Mouse (Mus musculus) neural tube, embryonic 13.5 days (tissue): Measurements from ENCODE around the gene Tbcel. TPM values are rescaled to one million over a fixed set of nuclear protein-coding genes. Genes with fewer than 3 reads are reported as not detected.

Experiments used
- ATAC-seq: fragments of 200-750 bp; cut with Nextera tagmentation; 2 replicates; pipeline ENCODE4 v1.8.0; 2017; ENCODE audit warnings: low read depth, mild to moderate bottlenecking, moderate TSS enrichment, moderate library complexity
- H3K27ac ChIP-seq: fragments of 300-500 bp; sonication (generic); replicated peaks from 2 replicates; pipeline ENCODE4 v1.5.1; 2015; ENCODE audit warnings: moderate library complexity, mild to moderate bottlenecking, inconsistent platforms
- H3K27me3 ChIP-seq: fragments of 300-500 bp; sonication (generic); 2 replicates; pipeline ENCODE4 v1.6.1; 2015; ENCODE audit warnings: mild to moderate bottlenecking, inconsistent platforms
- H3K36me3 ChIP-seq: fragments of 300-500 bp; sonication (generic); 2 replicates; pipeline ENCODE4 v1.6.1; 2015; ENCODE audit warnings: mild to moderate bottlenecking, inconsistent platforms
- H3K4me1 ChIP-seq: fragments of 300-500 bp; sonication (generic); replicated peaks from 2 replicates; pipeline ENCODE4 v1.6.1; 2015; ENCODE audit warnings: inconsistent platforms
- H3K4me2 ChIP-seq: fragments of 300-500 bp; sonication (generic); 2 replicates; pipeline ENCODE4 v1.6.1; 2015; ENCODE audit warnings: inconsistent platforms, mild to moderate bottlenecking, moderate library complexity
- H3K4me3 ChIP-seq: fragments of 300-500 bp; sonication (generic); 2 replicates; pipeline ENCODE4 v1.5.1; 2015; ENCODE audit warnings: mild to moderate bottlenecking, inconsistent platforms
- H3K9ac ChIP-seq: fragments of 300-500 bp; sonication (generic); 2 replicates; pipeline ENCODE4 v1.6.1; 2015; ENCODE audit warnings: moderate library complexity, mild to moderate bottlenecking, inconsistent platforms
- H3K9me3 ChIP-seq: fragments of 300-500 bp; sonication (generic); 2 replicates; pipeline ENCODE4 v1.6.1; 2016; ENCODE audit warnings: inconsistent platforms
- WGBS: fragments of 180-500 bp; shearing (Covaris S2); methylation state at CpG from one replicate; pipeline ENCODE4 v1.1.7; 2015; 5-methylcytosine and 5-hydroxymethylcytosine counted together
- polyA plus RNA-seq: library from polyadenylated mRNA; unstranded; fragments of >200 nt; fragmentation: Nextera tagmentation; extraction: Ambion mirVana; gene quantifications from 2 replicates; pipeline ENCODE4 v1.2.1, GENCODE M21; 2015

The Tbcel gene
- polyA plus RNA-seq, 1 experiment from 2014 or later: 4.9 TPM

- Histone ChIP-seq H3K9me3 (no peaks in the 10 kb centered on the region), H3K36me3 (0 out of 2 replicates have a peak, but pooled peaks cover 2% of the 10 kb centered on the region), H3K27me3 (no peaks in the 10 kb centered on the region), H3K4me1 (peaks cover 40% of the 10 kb centered on the region), H3K27ac (no peak overlapping the region), H3K9ac (no peak overlapping the region), H3K4me3 (no peak overlapping the region), H3K4me2 (no peak overlapping the region)
- 92% methylated on average over 7 of the region's 7 CpGs for WGBS
- ATAC-seq: no peak
Measured at GRCm38 (mm10) chr9:42462585-42463219, 44.9 kb downstream of the Tbcel start.

GRCm38 (mm10) chr9:42461390-42462108 is 46.1 kb downstream of the Tbcel start:
- Histone ChIP-seq H3K4me3 (no peak overlapping the region), H3K4me1 (peaks cover 36% of the 10 kb centered on the region), H3K9me3 (no peaks in the 10 kb centered on the region), H3K36me3 (0 out of 2 replicates have a peak, but pooled peaks cover 6% of the 10 kb centered on the region), H3K27ac (no peak overlapping the region), H3K27me3 (no peaks in the 10 kb centered on the region), H3K4me2 (no peak overlapping the region), H3K9ac (no peak overlapping the region)
- 78% methylated on average over 11 of the region's 11 CpGs for WGBS
- no peak for ATAC-seq

GRCm38 (mm10) chr9:42460353-42460752 is 47.3 kb downstream of the Tbcel start:
- no peaks in the 10 kb centered on the region for H3K9me3 ChIP-seq
- H3K4me1 ChIP-seq: peaks cover 36% of the 10 kb centered on the region
- H3K36me3 ChIP-seq: 0 out of 2 replicates have a peak, but pooled peaks cover 6% of the 10 kb centered on the region
- no peaks in the 10 kb centered on the region for H3K27me3 ChIP-seq
- WGBS: 90% methylated on average over 10 of the region's 10 CpGs
- no peak overlapping the region for H3K9ac ChIP-seq
- no peak overlapping the region for H3K4me2 ChIP-seq
- H3K4me3 ChIP-seq: no peak overlapping the region
- no peak for ATAC-seq
- no peak overlapping the region for H3K27ac ChIP-seq

- WGBS: 96% methylated on average over 6 of the region's 6 CpGs
- no peak overlapping the region for H3K9ac ChIP-seq
- H3K4me1 ChIP-seq: peaks cover 39% of the 10 kb centered on the region
- H3K9me3 ChIP-seq: no peaks in the 10 kb centered on the region
- H3K27ac ChIP-seq: no peak overlapping the region
- no peaks in the 10 kb centered on the region for H3K27me3 ChIP-seq
- 0 out of 2 replicates have a peak, but pooled peaks cover 6% of the 10 kb centered on the region for H3K36me3 ChIP-seq
- H3K4me2 ChIP-seq: no peak overlapping the region
- no peak overlapping the region for H3K4me3 ChIP-seq
- ATAC-seq: no peak
Measured at GRCm38 (mm10) chr9:42459736-42460135, 47.9 kb downstream of the Tbcel start.

- H3K4me2 ChIP-seq: no peak overlapping the region
- peaks cover 46% of the 10 kb centered on the region for H3K4me1 ChIP-seq
- H3K36me3 ChIP-seq: 0 out of 2 replicates have a peak, but pooled peaks cover 6% of the 10 kb centered on the region
- no peaks in the 10 kb centered on the region for H3K27me3 ChIP-seq
- H3K4me3 ChIP-seq: no peak overlapping the region
- WGBS: 77% methylated on average over 9 of the region's 9 CpGs
- no peak overlapping the region for H3K9ac ChIP-seq
- no peak overlapping the region for H3K27ac ChIP-seq
- H3K9me3 ChIP-seq: no peaks in the 10 kb centered on the region
- ATAC-seq: no peak
Measured at GRCm38 (mm10) chr9:42458741-42459515, 48.7 kb downstream of the Tbcel start.

- no peak overlapping the region for H3K4me2 ChIP-seq
- WGBS: 94% methylated on average over 8 of the region's 8 CpGs
- no peak overlapping the region for H3K4me3 ChIP-seq
- peaks cover 47% of the 10 kb centered on the region for H3K4me1 ChIP-seq
- no peak overlapping the region for H3K27ac ChIP-seq
- H3K9ac ChIP-seq: no peak overlapping the region
- no peaks in the 10 kb centered on the region for H3K27me3 ChIP-seq
- no peak for ATAC-seq
- no peaks in the 10 kb centered on the region for H3K9me3 ChIP-seq
- H3K36me3 ChIP-seq: 0 out of 2 replicates have a peak, but pooled peaks cover 6% of the 10 kb centered on the region
Measured at GRCm38 (mm10) chr9:42457501-42457900, 50.1 kb downstream of the Tbcel start.

- Histone ChIP-seq H3K36me3 (peaks cover 30% of the 10 kb centered on the region), H3K9me3 (no peaks in the 10 kb centered on the region), H3K27ac (peak overlapping the region; percentile 61), H3K4me1 (peaks cover 28% of the 10 kb centered on the region; the same call in 1 of the 2 replicates), H3K4me2 (no peak overlapping the region), H3K4me3 (no peak overlapping the region), H3K9ac (no peak overlapping the region), H3K27me3 (no peaks in the 10 kb centered on the region)
- WGBS: 66% methylated on average over 8 of the region's 8 CpGs
- ATAC-seq: peak; percentile 77; the same call in 1 of the 2 replicates
Measured at GRCm38 (mm10) chr9:42454364-42454763, 53.2 kb downstream of the Tbcel start.

GRCm38 (mm10) chr9:42449043-42449442 is 58.6 kb downstream of the Tbcel start:
- no peak overlapping the region for H3K9ac ChIP-seq
- no peak for ATAC-seq
- H3K36me3 ChIP-seq: peaks cover 59% of the 10 kb centered on the region
- no peak overlapping the region for H3K4me2 ChIP-seq
- no peaks in the 10 kb centered on the region for H3K9me3 ChIP-seq
- peaks cover 24% of the 10 kb centered on the region for H3K4me1 ChIP-seq
- WGBS: 93% methylated on average over 6 of the region's 6 CpGs
- H3K4me3 ChIP-seq: no peak overlapping the region
- H3K27me3 ChIP-seq: no peaks in the 10 kb centered on the region
- H3K27ac ChIP-seq: no peak overlapping the region

- no peak for ATAC-seq
- no peak overlapping the region for H3K9ac ChIP-seq
- H3K27me3 ChIP-seq: no peaks in the 10 kb centered on the region
- H3K4me3 ChIP-seq: no peak overlapping the region
- 93% methylated on average over 8 of the region's 8 CpGs for WGBS
- H3K36me3 ChIP-seq: peaks cover 72% of the 10 kb centered on the region
- no peak overlapping the region for H3K4me2 ChIP-seq
- H3K27ac ChIP-seq: no peak overlapping the region
- peaks cover 8% of the 10 kb centered on the region; the same call in 1 of the 2 replicates for H3K4me1 ChIP-seq
- no peaks in the 10 kb centered on the region for H3K9me3 ChIP-seq
Measured at GRCm38 (mm10) chr9:42442100-42442499, 65.5 kb downstream of the Tbcel start.

GRCm38 (mm10) chr9:42441234-42441633 is 66.4 kb downstream of the Tbcel start:
- no peak overlapping the region for H3K27ac ChIP-seq

GRCm38 (mm10) chr9:42439446-42439845 is 68.2 kb downstream of the Tbcel start:
- Histone ChIP-seq H3K9me3 (no peaks in the 10 kb centered on the region), H3K27ac (no peak overlapping the region), H3K9ac (no peak overlapping the region), H3K27me3 (no peaks in the 10 kb centered on the region), H3K4me1 (0 out of 2 replicates have a peak, but pooled peaks cover 4% of the 10 kb centered on the region), H3K4me3 (no peak overlapping the region), H3K4me2 (no peak overlapping the region), H3K36me3 (peaks cover 78% of the 10 kb centered on the region)
- WGBS: 34% methylated on average over 4 of the region's 4 CpGs
- no peak for ATAC-seq

More at GRCm38 (mm10) chr9:42441234-42441633, 66.4 kb downstream of the Tbcel start:
- 94% methylated on average over 2 of the region's 2 CpGs for WGBS
- Histone ChIP-seq H3K27me3 (no peaks in the 10 kb centered on the region), H3K4me1 (0 out of 2 replicates have a peak, but pooled peaks cover 4% of the 10 kb centered on the region), H3K4me2 (no peak overlapping the region), H3K9me3 (no peaks in the 10 kb centered on the region), H3K9ac (no peak overlapping the region), H3K4me3 (no peak overlapping the region), H3K36me3 (peaks cover 80% of the 10 kb centered on the region)
- no peak for ATAC-seq

GRCm38 (mm10) chr9:42432155-42432554 is 75.5 kb downstream of the Tbcel start:
- Histone ChIP-seq H3K36me3 (peaks cover 78% of the 10 kb centered on the region), H3K4me2 (no peak overlapping the region), H3K4me1 (peaks cover 6% of the 10 kb centered on the region; the same call in 1 of the 2 replicates), H3K9ac (no peak overlapping the region), H3K9me3 (no peaks in the 10 kb centered on the region), H3K4me3 (no peak overlapping the region), H3K27me3 (no peaks in the 10 kb centered on the region), H3K27ac (no peak overlapping the region)
- ATAC-seq: no peak
- 96% methylated on average over 2 of the region's 2 CpGs for WGBS
